Mouse (Mus musculus): Measurements from ENCODE around the gene Psmb4. TPM values are rescaled to one million over a fixed set of nuclear protein-coding genes. Genes with fewer than 3 reads are reported as not detected.
A peak's percentile ranks its signal among the peaks of the same experiment; 100 is the strongest.
"Not testable (repeated sequence)": the region's sequence is repeated elsewhere in the genome, so short reads cannot be mapped to it uniquely, and the experiment has no call there.

Psmb4 gene
- polyA plus RNA-seq, 1 experiment from 2014 or later, result 352 TPM

- Histone ChIP-seq H3K27me3 (no peaks in the 10 kb centered on the region; the same call in 1 of the 2 replicates), H3K27ac (replicated peaks) (no peak overlapping the region), H3K9ac (no peak overlapping the region), H3K4me2 (no peak overlapping the region), H3K4me3 (no peak overlapping the region), H3K4me1 (replicated peaks) (no peaks in the 10 kb centered on the region), H3K36me3 (no peaks in the 10 kb centered on the region), H3K9me3 (no peaks in the 10 kb centered on the region)
- ATAC-seq (ENCODE audit: low FRiP score, low read depth), result no peak
- 84% methylated on average over 8 of the region's 8 CpGs for WGBS
Observed at GRCm38 (mm10) chr3:94924688-94925087, 37.9 kb upstream of the Psmb4 start.

DNA sequence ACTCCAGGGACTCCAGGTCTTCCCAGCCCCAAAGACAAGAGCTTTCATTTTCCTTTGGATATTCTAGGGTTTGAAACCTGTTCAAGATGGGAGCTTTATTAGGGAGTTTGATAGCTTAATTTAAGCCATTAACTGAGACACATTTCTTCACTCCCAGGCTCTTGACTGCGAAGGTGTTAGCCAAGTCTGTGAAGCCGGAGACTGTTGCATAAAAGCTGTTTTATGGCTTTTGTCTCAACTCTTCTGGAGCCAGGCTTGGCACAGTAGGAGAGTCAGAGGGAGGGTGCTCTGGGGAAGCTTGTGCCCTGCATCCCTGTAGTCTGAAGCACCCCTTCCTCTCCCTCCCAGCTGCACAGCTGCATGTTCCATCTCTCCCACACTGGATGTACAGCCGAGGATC, 35.6 kb upstream of the Psmb4 start:
- H3K4me1 ChIP-seq (replicated peaks), result no peaks in the 10 kb centered on the region
- H3K4me2 ChIP-seq, result no peak overlapping the region
- H3K4me3 ChIP-seq, result no peak overlapping the region
- WGBS, result 52% methylated on average over 3 of the region's 3 CpGs
- ATAC-seq (ENCODE audit: low FRiP score, low read depth), result no peak
- H3K27me3 ChIP-seq, result no peaks in the 10 kb centered on the region; the same call in 1 of the 2 replicates
- no peaks in the 10 kb centered on the region for H3K36me3 ChIP-seq
- no peaks in the 10 kb centered on the region for H3K9me3 ChIP-seq
- no peak overlapping the region for H3K9ac ChIP-seq
- H3K27ac ChIP-seq (replicated peaks), result no peak overlapping the region

DNA sequence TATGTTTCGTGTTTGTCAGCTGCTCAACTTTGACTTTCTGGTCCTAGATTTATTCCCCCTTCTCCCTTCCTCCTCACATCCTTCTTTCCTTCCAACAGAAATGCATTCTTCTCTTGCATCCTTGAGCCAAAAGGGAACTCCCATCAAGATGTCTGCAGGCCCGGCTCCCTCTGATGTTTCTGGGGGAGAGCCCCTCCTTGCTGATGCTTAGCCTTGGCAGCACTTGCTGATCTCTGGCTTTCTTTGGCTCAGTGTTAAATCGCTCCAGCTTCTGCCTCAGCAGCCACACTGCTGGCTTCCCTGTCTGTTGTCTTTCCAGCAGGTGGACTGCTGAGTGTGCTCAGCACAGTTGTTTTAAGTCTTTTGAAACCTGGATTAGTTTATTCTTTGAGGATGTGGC, 34.3 kb upstream of the Psmb4 start:
- no peaks in the 10 kb centered on the region for H3K36me3 ChIP-seq
- H3K9me3 ChIP-seq, result no peaks in the 10 kb centered on the region
- no peak overlapping the region for H3K27ac ChIP-seq (replicated peaks)
- no peaks in the 10 kb centered on the region for H3K4me1 ChIP-seq (replicated peaks)
- 47% methylated on average over 3 of the region's 3 CpGs for WGBS
- no peak overlapping the region for H3K4me3 ChIP-seq
- no peak overlapping the region for H3K4me2 ChIP-seq
- no peak overlapping the region for H3K9ac ChIP-seq
- no peak for ATAC-seq (ENCODE audit: low FRiP score, low read depth)
- H3K27me3 ChIP-seq, result no peaks in the 10 kb centered on the region; the same call in 1 of the 2 replicates

- H3K27me3 ChIP-seq, result no peaks in the 10 kb centered on the region; the same call in 1 of the 2 replicates
- H3K27ac ChIP-seq (replicated peaks), result no peak overlapping the region
- H3K9ac ChIP-seq, result no peak overlapping the region
- no peaks in the 10 kb centered on the region for H3K9me3 ChIP-seq
- H3K36me3 ChIP-seq, result no peaks in the 10 kb centered on the region
- WGBS, result 81% methylated on average over 4 of the region's 4 CpGs
- H3K4me2 ChIP-seq, result no peak overlapping the region
- H3K4me3 ChIP-seq, result no peak overlapping the region
- no peaks in the 10 kb centered on the region for H3K4me1 ChIP-seq (replicated peaks)
- no peak for ATAC-seq (ENCODE audit: low FRiP score, low read depth)
Observed at GRCm38 (mm10) chr3:94918845-94919244, 32.1 kb upstream of the Psmb4 start.

GRCm38 (mm10) chr3:94917816-94918361, 31.1 kb upstream of the Psmb4 start:
- WGBS, result 56% methylated on average over 14 of the region's 14 CpGs
- no peak overlapping the region for H3K9ac ChIP-seq
- no peak for ATAC-seq (ENCODE audit: low FRiP score, low read depth)

GRCm38 (mm10) chr3:94915903-94916741, 29.4 kb upstream of the Psmb4 start:
- no peak for ATAC-seq (ENCODE audit: low FRiP score, low read depth)
- no peaks in the 10 kb centered on the region for H3K4me1 ChIP-seq (replicated peaks)
- H3K4me3 ChIP-seq, result no peak overlapping the region
- H3K27ac ChIP-seq (replicated peaks), result no peak overlapping the region
- H3K27me3 ChIP-seq, result no peaks in the 10 kb centered on the region
- H3K36me3 ChIP-seq, result no peaks in the 10 kb centered on the region
- no peak overlapping the region for H3K9ac ChIP-seq
- H3K4me2 ChIP-seq, result no peak overlapping the region
- WGBS, result 90% methylated on average over 7 of the region's 7 CpGs
- no peaks in the 10 kb centered on the region for H3K9me3 ChIP-seq

More at GRCm38 (mm10) chr3:94917816-94918361, 31.1 kb upstream of the Psmb4 start:
- Histone ChIP-seq H3K9me3 (no peaks in the 10 kb centered on the region), H3K27me3 (no peaks in the 10 kb centered on the region; the same call in 1 of the 2 replicates), H3K27ac (replicated peaks) (no peak overlapping the region), H3K36me3 (no peaks in the 10 kb centered on the region), H3K4me2 (no peak overlapping the region), H3K4me3 (no peak overlapping the region), H3K4me1 (replicated peaks) (no peaks in the 10 kb centered on the region)

GRCm38 (mm10) chr3:94913801-94914200, 27.0 kb upstream of the Psmb4 start:
- H3K27ac ChIP-seq (replicated peaks), result no peak overlapping the region
- no peak overlapping the region for H3K9ac ChIP-seq
- H3K9me3 ChIP-seq, result no peaks in the 10 kb centered on the region
- no peak overlapping the region for H3K4me2 ChIP-seq
- no peak for ATAC-seq (ENCODE audit: low FRiP score, low read depth)
- no peak overlapping the region for H3K4me3 ChIP-seq
- no peaks in the 10 kb centered on the region for H3K27me3 ChIP-seq
- H3K36me3 ChIP-seq, result no peaks in the 10 kb centered on the region
- 76% methylated on average over 5 of the region's 5 CpGs for WGBS
- H3K4me1 ChIP-seq (replicated peaks), result no peaks in the 10 kb centered on the region

DNA sequence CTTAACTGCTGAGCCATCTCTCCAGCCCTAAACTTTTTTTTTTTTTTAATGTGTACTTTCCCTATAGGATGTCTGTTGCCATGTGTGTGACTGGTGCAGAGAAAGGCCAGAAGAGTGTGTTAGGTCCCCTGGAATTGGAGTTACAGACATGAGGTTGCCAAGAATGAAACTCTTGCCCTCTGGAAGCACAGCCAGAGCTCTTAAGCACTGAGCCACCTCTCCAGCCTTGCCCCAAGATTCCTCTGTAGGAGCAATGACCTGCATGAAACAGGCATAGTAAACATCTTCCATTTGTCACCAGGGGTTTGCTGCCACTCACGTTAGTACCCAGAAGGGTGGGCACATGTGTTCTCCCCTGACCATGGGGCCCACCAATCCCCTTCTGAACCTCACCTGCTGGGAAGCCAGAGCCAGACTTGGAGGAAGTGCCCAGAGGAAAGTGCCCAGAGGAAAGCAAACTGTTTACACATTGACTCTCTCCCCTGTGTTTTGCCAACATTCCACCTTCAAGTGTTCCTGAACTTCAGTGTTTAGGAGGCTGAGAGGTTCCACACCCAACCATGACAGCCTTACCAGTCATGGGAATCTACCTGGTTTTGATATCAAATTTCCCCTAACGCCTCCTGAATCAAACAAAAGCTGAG, 24.4 kb upstream of the Psmb4 start:
- H3K27ac ChIP-seq (replicated peaks), result no peak overlapping the region
- H3K9ac ChIP-seq, result no peak overlapping the region
- H3K4me1 ChIP-seq (replicated peaks), result no peaks in the 10 kb centered on the region
- H3K4me3 ChIP-seq, result no peak overlapping the region
- no peaks in the 10 kb centered on the region for H3K27me3 ChIP-seq
- H3K4me2 ChIP-seq, result no peak overlapping the region
- H3K36me3 ChIP-seq, result no peaks in the 10 kb centered on the region
- H3K9me3 ChIP-seq, result no peaks in the 10 kb centered on the region
- WGBS, result 79% methylated on average over 2 of the region's 2 CpGs
- no peak for ATAC-seq (ENCODE audit: low FRiP score, low read depth)

- WGBS, result 59% methylated on average over 1 of the region's 1 CpGs
- no peaks in the 10 kb centered on the region for H3K36me3 ChIP-seq
- no peaks in the 10 kb centered on the region for H3K9me3 ChIP-seq
- no peaks in the 10 kb centered on the region for H3K4me1 ChIP-seq (replicated peaks)
- no peak overlapping the region for H3K4me2 ChIP-seq
- no peak overlapping the region for H3K27ac ChIP-seq (replicated peaks)
- H3K9ac ChIP-seq, result no peak overlapping the region
- H3K27me3 ChIP-seq, result no peaks in the 10 kb centered on the region
- ATAC-seq (ENCODE audit: low FRiP score, low read depth), result no peak
- H3K4me3 ChIP-seq, result no peak overlapping the region
Observed at GRCm38 (mm10) chr3:94906482-94906881, 19.7 kb upstream of the Psmb4 start.

DNA sequence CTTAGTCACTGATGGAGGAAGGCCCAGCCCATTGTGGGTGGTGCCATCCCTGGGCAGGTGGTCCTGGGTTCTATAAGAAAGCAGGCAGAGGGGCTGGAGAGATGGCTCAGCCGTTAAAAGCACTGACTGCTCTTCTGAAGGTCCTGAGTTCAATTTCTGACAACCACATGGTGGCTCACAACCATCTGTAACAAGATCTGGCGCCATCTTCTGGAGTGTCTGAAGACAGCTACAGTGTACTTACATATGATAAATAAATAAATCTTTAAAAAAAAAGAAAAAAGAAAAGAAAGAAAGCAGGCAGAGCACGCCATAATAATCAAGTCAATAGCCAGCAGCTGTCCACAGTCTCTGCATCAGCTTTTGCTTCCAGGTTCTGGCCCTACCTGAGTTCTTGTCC, 18.0 kb upstream of the Psmb4 start:
- not testable (repeated sequence) for H3K27me3 ChIP-seq; H3K27ac ChIP-seq (replicated peaks); H3K4me3 ChIP-seq; H3K36me3 ChIP-seq; ATAC-seq (ENCODE audit: low FRiP score, low read depth); H3K4me1 ChIP-seq (replicated peaks); H3K9me3 ChIP-seq; H3K4me2 ChIP-seq; H3K9ac ChIP-seq
- 56% methylated on average over 3 of the region's 3 CpGs for WGBS

DNA sequence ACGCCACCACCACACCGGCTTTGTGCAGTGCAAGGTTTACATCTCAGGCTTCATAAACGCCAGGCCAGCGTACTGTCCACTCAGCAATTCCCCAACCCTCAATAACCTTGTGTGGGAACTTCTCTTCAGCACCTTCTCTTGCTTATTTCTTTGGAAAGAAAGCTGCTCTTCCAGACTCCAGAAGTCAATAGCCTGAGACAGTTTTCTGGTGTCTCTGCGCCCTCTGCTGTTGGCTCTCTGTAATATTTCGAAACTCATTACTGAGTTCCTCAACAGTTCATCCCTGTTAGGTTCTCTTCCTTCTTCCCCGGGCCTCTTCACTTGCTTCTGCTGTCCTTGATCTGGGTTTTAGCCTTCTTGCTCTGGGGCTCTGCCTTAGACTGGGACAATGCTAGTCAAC, 16.0 kb upstream of the Psmb4 start:
- peak; percentile 42; the same call in 1 of the 2 replicates for ATAC-seq (ENCODE audit: low FRiP score, low read depth)

DNA sequence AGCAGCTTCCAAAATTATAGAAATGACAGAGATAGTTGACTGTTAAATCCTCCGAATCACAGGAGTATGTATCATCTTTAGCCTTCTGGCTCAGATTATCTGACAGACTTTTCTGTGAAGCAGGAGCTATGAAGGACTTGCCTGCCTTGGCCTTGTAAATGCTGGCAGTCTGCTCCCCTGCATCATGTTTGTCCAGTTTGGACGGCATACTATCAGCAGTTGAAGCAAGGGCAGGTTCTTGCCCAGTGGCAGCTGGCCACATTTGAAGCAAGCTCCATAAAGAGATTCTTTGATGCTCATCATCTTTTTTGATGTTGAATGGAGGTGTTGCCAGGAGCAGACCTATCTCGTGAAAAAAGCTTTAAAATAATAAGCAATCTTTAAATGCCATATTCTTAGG, 7.3 kb upstream of the Psmb4 start:
- Histone ChIP-seq H3K4me3 (no peak overlapping the region), H3K27ac (replicated peaks) (no peak overlapping the region), H3K9me3 (no peaks in the 10 kb centered on the region), H3K27me3 (peaks cover 11% of the 10 kb centered on the region; the same call in 1 of the 2 replicates), H3K4me2 (no peak overlapping the region), H3K4me1 (replicated peaks) (no peaks in the 10 kb centered on the region), H3K9ac (no peak overlapping the region), H3K36me3 (no peaks in the 10 kb centered on the region)
- 75% methylated on average over 3 of the region's 3 CpGs for WGBS
- no peak for ATAC-seq (ENCODE audit: low FRiP score, low read depth)

More for the DNA sequence above, 16.0 kb upstream of the Psmb4 start:
- Histone ChIP-seq H3K36me3 (no peaks in the 10 kb centered on the region), H3K27me3 (no peaks in the 10 kb centered on the region), H3K4me2 (no peak overlapping the region), H3K27ac (replicated peaks) (no peak overlapping the region), H3K4me3 (no peak overlapping the region), H3K4me1 (replicated peaks) (no peaks in the 10 kb centered on the region), H3K9ac (no peak overlapping the region), H3K9me3 (no peaks in the 10 kb centered on the region)
- WGBS, result 25% methylated on average over 7 of the region's 7 CpGs
